Mouse (Mus musculus) midbrain, embryonic 13.5 days (tissue): ENCODE measurements around the gene Mfap3l. TPM values are rescaled to one million over a fixed set of nuclear protein-coding genes. Genes with fewer than 3 reads are reported as not detected.
"Not testable (repeated sequence)": the region's sequence is repeated elsewhere in the genome, so short reads cannot be mapped to it uniquely, and the experiment has no call there.

Experiments used
- ATAC-seq: fragments of 200-750 bp; cut with Nextera tagmentation; 2 replicates; pipeline ENCODE4 v1.8.0; 2017; ENCODE audit warnings: mild to moderate bottlenecking, moderate TSS enrichment, moderate library complexity
- H3K27ac ChIP-seq: fragments of 300-500 bp; sonication (generic); 2 replicates; pipeline ENCODE4 v1.5.1; 2015; ENCODE audit warnings: inconsistent platforms, mild to moderate bottlenecking, moderate library complexity
- H3K27me3 ChIP-seq: fragments of 300-500 bp; sonication (generic); 2 replicates; pipeline ENCODE4 v1.6.1; 2015; ENCODE audit warnings: mild to moderate bottlenecking, inconsistent platforms
- H3K36me3 ChIP-seq: fragments of 300-500 bp; sonication (generic); 2 replicates; pipeline ENCODE4 v1.6.1; 2015; ENCODE audit warnings: mild to moderate bottlenecking, inconsistent platforms
- H3K4me1 ChIP-seq: fragments of 300-500 bp; sonication (generic); replicated peaks from 2 replicates; pipeline ENCODE4 v1.6.1; 2015; ENCODE audit warnings: inconsistent platforms
- H3K4me2 ChIP-seq: fragments of 300-500 bp; sonication (generic); replicated peaks from 2 replicates; pipeline ENCODE4 v1.6.1; 2015; ENCODE audit warnings: moderate library complexity, mild to moderate bottlenecking, inconsistent platforms
- H3K4me3 ChIP-seq: fragments of 300-500 bp; sonication (generic); replicated peaks from 2 replicates; pipeline ENCODE4 v1.5.1; 2015; ENCODE audit warnings: mild to moderate bottlenecking, inconsistent platforms
- H3K9ac ChIP-seq: fragments of 300-500 bp; sonication (generic); replicated peaks from 2 replicates; pipeline ENCODE4 v1.6.1; 2015; ENCODE audit warnings: mild to moderate bottlenecking, inconsistent platforms
- H3K9me3 ChIP-seq: fragments of 300-500 bp; sonication (generic); 2 replicates; pipeline ENCODE4 v1.6.1; 2016; ENCODE audit warnings: mild to moderate bottlenecking, inconsistent platforms
- WGBS: fragments of 180-500 bp; shearing (Covaris S2); methylation state at CpG from one replicate; pipeline ENCODE4 v1.1.7; 2015; 5-methylcytosine and 5-hydroxymethylcytosine counted together
- polyA plus RNA-seq: library from polyadenylated mRNA; unstranded; fragments of >200 nt; fragmentation: Nextera tagmentation; extraction: Ambion mirVana; gene quantifications from 2 replicates; pipeline ENCODE4 v1.2.1, GENCODE M21; 2015

Mfap3l gene
- polyA plus RNA-seq = 0.86 and 1.1 TPM in 2 replicates

DNA sequence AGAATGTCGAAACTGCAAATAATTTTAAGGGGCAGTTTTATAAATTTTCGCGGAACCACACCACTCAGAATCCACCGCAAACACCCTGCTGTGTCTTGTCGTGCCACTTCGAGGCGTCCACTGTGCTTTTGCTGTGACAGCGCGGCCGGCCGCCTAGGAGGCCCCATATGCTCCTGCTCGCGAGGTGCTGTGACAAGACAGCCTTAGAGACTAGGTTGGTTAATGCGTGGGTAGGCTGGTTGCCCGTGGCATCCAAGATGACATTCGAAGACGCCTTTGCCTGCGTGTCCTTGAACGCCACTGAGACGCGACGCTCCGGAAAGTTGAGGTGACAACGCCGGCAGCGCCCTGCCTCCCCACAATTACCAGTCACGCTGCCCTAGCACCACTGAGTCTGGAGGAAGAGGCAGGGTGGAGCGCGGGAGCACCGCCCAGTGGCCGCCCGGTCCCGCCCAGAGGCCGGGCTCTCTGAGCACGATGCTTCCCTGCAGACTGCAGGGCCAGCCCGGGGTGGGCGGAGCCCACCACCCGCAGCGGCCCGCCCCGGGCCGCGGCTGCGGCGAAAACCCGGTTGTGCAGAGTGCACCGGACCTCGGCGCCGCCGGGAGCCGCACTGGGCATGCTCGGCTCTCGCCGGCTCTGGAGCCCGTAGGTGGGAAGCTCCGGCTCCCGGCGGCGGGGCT, at the start of gene Mfap3l:
Mfap3l (plus strand) TSS at position 578 of the 683 bp plus-strand sequence.
- peak within 1 kb of the TSS; percentile 70 for H3K4me3 ChIP-seq
- peaks cover 17% of the 10 kb centered on the region for H3K4me1 ChIP-seq
- H3K9me3 ChIP-seq = no peaks in the 10 kb centered on the region
- no peaks in the 10 kb centered on the region for H3K36me3 ChIP-seq
- peak; percentile 99 for ATAC-seq
- H3K9ac ChIP-seq = peak within 1 kb of the TSS; percentile 78
- WGBS = under 1% methylated on average over 59 of the region's 60 CpGs
- peak within 1 kb of the TSS; percentile 98 for H3K4me2 ChIP-seq
- H3K27me3 ChIP-seq = peaks cover 32% of the 10 kb centered on the region
- H3K27ac ChIP-seq = peak within 1 kb of the TSS; percentile 54

DNA sequence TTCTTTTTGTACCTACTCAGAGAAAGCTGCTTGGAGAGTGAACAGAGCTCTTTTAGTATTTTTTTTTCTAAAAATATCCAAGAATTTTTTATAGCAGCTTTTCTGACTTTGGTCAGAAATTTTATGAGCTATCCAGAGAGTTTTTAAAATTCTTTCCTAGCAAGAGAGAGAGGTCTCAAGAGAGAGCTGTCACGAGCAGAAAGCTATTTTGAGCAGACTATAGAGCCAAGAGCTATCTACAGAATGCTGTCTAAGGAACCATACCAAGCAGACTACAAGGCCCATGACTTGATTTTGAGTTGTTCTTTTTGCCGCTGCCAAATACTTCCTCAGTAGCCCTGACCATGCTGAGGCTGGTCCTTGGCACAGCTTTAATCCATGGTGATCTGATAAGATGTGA, 49.3 kb upstream of the Mfap3l start:
- H3K9ac ChIP-seq = no peak overlapping the region
- H3K4me3 ChIP-seq = no peak overlapping the region
- H3K27me3 ChIP-seq = no peaks in the 10 kb centered on the region
- H3K4me1 ChIP-seq = no peaks in the 10 kb centered on the region
- H3K27ac ChIP-seq = no peak overlapping the region
- 90% methylated on average over 2 of the region's 2 CpGs for WGBS
- H3K9me3 ChIP-seq = no peaks in the 10 kb centered on the region
- ATAC-seq = no peak
- H3K36me3 ChIP-seq = no peaks in the 10 kb centered on the region
- no peak overlapping the region for H3K4me2 ChIP-seq

DNA sequence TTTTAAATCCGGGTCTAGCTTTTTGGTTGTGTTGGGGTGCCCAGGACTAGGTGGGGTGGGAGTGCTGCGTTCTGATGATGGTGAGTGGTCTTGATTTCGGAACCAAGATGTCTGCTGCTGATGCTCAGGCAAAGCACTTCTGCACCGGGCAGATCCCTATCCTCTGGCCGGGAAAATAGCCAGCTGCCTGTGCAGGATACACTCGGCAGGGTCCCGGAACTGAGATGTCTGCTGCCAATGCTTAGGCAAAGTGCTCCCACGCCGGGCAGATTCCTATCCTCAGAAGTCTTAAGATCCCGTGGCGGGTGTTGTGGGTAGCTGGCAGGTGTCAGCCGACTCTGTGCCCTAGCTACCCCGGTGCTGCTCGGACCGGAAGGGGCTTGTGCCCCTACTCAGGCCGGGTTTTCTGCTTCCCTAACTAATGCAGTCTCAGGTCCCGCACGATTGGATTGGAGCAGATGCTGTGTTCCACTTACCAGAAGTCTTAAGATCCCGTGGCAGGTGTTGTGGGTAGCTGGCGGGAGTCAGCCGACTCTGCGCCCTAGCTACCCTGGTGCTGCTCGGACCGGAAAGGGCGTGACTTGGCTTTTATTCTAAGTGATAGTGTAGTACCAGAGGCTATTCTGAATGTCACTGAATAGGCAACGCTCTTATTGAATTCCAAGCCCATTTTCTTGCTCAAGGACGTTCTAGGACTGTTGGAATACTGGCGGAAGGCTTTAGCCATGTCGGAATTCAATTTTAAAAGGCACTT, 41.1 kb upstream of the Mfap3l start:
- not testable (repeated sequence) for H3K4me2 ChIP-seq, H3K4me1 ChIP-seq, H3K36me3 ChIP-seq, H3K9ac ChIP-seq, H3K4me3 ChIP-seq, H3K27me3 ChIP-seq, ATAC-seq, H3K27ac ChIP-seq, H3K9me3 ChIP-seq
- 92% methylated on average over 29 of the region's 29 CpGs for WGBS

DNA sequence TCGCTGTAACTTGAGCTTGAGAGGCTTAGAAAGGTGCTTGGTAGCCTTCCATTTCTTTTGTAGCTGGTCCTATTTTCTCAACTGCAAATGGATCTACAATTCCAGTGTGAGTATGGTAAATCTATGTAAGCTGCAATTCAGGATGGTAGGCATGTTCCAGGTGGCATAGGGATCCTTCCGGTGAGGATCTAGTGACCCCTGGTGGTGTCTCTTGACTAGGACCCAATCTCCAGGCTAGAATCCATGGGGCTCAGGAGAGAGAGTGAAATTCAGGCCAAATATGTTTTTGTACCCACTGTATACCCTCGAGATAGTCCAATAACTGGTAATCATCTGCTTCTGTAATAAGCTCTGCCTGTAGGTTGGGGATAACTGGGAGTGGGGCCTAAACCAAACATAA, 37.9 kb upstream of the Mfap3l start:
- Histone ChIP-seq H3K4me1 (no peaks in the 10 kb centered on the region), H3K9ac (no peak overlapping the region), H3K27ac (no peak overlapping the region), H3K4me3 (no peak overlapping the region), H3K36me3 (no peaks in the 10 kb centered on the region), H3K27me3 (no peaks in the 10 kb centered on the region), H3K4me2 (no peak overlapping the region), H3K9me3 (no peaks in the 10 kb centered on the region)
- no peak for ATAC-seq
- WGBS = 69% methylated on average over 3 of the region's 3 CpGs

DNA sequence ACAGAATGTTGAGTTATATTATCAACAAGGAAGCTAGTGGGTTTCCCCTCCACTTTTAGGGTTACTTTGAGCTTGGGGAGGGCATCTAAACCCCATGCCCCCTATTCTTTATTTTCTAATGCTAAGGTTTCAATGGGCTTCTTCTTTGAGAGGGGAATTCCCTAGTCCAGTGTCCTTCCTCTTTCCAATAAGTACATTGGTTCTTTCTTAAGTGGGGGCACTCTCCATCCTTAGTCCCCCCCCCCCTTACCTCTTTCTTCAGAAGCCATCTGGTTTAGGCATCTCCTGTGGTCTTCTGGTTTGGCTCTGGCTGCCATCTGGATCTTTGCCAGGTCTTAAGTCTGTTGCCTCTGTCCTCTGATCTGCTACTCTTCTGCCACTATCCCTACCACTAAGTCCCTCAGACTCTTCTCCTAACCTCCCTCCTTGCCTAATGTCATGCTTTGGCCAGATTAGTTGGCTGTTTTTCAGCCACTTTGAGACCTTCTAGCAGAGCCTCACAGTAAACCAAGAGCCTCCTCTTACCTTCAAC, 21.0 kb upstream of the Mfap3l start:
- Histone ChIP-seq H3K9ac (no peak overlapping the region), H3K36me3 (no peaks in the 10 kb centered on the region), H3K27ac (no peak overlapping the region), H3K4me1 (no peaks in the 10 kb centered on the region), H3K4me3 (no peak overlapping the region), H3K4me2 (no peak overlapping the region), H3K9me3 (no peaks in the 10 kb centered on the region), H3K27me3 (no peaks in the 10 kb centered on the region)
- ATAC-seq = no peak

DNA sequence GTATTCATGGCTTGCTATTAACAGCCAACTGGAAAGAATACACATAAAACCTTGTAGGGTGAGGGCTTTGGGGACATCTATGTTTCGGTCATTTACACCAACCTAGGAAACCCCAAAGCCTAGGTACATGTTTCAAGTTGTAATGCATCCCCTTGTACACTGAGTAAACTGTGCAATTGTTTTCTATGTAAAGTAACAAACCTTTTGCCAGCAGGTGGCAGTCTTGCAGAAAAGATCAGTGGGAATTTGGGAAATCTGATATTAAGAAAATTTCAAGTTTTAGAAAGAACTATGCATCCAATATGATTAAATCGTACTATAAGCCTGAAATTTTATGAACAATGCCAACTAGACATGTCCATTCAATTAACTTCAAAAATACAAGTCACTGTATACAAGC, 15.7 kb upstream of the Mfap3l start:
- 48% methylated on average over 2 of the region's 2 CpGs for WGBS
- no peaks in the 10 kb centered on the region for H3K4me1 ChIP-seq
- H3K27me3 ChIP-seq = no peaks in the 10 kb centered on the region
- H3K4me2 ChIP-seq = no peak overlapping the region
- H3K9ac ChIP-seq = no peak overlapping the region
- ATAC-seq = 0 out of 2 replicates have a peak, but pooled peaks have one; percentile 48
- H3K36me3 ChIP-seq = no peaks in the 10 kb centered on the region
- no peaks in the 10 kb centered on the region for H3K9me3 ChIP-seq
- no peak overlapping the region for H3K4me3 ChIP-seq
- H3K27ac ChIP-seq = no peak overlapping the region

DNA sequence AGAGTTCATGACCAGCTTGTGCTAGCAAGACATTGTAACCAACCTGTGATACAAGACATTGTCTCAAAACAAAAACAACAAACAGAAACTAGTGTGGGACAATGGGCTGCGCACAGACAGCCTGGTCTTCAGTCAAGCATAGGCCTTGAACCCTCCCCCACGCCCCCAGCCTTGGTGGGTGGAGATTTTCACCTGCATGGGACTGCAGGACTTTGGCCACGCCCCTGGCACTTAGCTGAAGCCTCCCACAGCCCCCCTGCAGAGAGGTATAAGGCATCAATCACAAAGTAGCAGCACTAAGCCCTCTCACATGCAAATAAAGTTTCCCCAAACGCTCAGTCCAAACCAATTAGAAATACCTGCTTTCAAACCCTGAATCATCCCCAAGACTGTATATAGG, 11.1 kb upstream of the Mfap3l start:
- ATAC-seq = no peak
- Histone ChIP-seq H3K4me2 (no peak overlapping the region), H3K27ac (no peak overlapping the region), H3K27me3 (no peaks in the 10 kb centered on the region), H3K36me3 (no peaks in the 10 kb centered on the region), H3K4me3 (no peak overlapping the region), H3K9me3 (no peaks in the 10 kb centered on the region), H3K9ac (no peak overlapping the region), H3K4me1 (no peaks in the 10 kb centered on the region)
- 74% methylated on average over 4 of the region's 4 CpGs for WGBS

DNA sequence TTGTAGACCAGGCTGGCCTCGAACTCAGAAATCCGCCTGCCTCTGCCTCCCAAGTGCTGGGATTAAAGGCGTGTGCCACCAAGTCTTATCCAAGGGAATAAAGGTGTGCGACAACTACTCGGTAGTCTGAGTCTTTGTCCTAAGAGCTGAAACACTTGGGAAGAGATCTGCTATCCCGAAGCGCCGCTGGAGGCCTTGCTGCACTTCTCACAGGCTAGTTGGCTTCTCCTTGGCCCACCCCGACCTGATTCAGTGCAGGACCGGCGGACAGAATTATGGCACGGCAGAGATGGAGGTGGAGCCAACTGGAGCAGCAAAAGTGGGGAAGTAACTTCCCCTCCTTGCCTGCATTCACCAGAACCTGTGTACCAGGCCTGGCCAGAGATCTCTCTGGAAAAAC, 10.6 kb upstream of the Mfap3l start:
- Histone ChIP-seq H3K4me3 (no peak overlapping the region), H3K4me2 (no peak overlapping the region), H3K9ac (no peak overlapping the region), H3K27me3 (no peaks in the 10 kb centered on the region), H3K27ac (no peak overlapping the region), H3K36me3 (no peaks in the 10 kb centered on the region), H3K4me1 (no peaks in the 10 kb centered on the region), H3K9me3 (no peaks in the 10 kb centered on the region)
- ATAC-seq = no peak
- 92% methylated on average over 12 of the region's 12 CpGs for WGBS

DNA sequence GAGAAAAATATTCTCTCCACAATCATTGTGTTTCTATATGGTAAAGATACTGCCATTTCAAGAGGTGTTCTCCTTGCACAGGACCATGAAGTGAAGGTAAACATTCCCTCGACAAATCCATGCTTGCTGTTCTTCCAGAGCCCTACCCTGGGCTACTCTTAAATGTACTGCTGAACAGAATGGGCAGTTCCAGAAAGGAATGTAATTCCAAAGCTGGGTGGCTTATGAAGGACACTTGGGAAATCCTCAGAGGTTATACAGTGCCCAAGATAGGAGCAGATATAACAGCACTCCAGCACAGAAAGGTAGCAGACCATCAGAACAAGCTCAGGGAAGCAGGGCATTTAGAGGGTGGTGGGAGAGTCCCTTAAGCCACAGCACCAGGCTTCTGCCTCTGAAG, 9.2 kb upstream of the Mfap3l start:
- Histone ChIP-seq H3K9me3 (no peaks in the 10 kb centered on the region), H3K27ac (no peak overlapping the region), H3K36me3 (no peaks in the 10 kb centered on the region), H3K4me1 (no peaks in the 10 kb centered on the region), H3K27me3 (no peaks in the 10 kb centered on the region), H3K9ac (no peak overlapping the region), H3K4me2 (no peak overlapping the region), H3K4me3 (no peak overlapping the region)
- no peak for ATAC-seq
- WGBS = 89% methylated on average over 1 of the region's 1 CpGs

DNA sequence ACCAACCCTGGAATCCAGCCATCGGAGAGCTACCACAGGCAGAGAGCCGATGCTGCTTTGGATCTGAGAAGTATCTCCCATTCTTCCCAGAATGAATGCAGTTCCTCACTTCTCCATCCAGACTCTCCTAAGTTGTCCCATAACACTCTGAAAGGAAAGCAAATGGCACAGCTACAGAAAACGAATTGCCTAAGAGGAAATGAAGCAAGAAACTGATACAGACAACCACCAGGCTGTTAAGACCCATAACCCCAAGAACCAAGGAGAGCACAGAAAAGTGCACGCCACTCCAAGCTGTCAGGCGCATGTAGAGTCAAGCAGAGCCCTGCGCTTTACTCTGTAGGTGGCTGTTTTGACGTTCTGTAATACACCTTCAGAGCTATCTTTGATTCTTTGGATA, 7.9 kb upstream of the Mfap3l start:
- Histone ChIP-seq H3K4me3 (no peak overlapping the region), H3K27me3 (peaks cover 7% of the 10 kb centered on the region), H3K9me3 (no peaks in the 10 kb centered on the region), H3K27ac (no peak overlapping the region), H3K4me2 (no peak overlapping the region), H3K36me3 (no peaks in the 10 kb centered on the region), H3K9ac (no peak overlapping the region), H3K4me1 (no peaks in the 10 kb centered on the region)
- 88% methylated on average over 7 of the region's 7 CpGs for WGBS
- no peak for ATAC-seq

DNA sequence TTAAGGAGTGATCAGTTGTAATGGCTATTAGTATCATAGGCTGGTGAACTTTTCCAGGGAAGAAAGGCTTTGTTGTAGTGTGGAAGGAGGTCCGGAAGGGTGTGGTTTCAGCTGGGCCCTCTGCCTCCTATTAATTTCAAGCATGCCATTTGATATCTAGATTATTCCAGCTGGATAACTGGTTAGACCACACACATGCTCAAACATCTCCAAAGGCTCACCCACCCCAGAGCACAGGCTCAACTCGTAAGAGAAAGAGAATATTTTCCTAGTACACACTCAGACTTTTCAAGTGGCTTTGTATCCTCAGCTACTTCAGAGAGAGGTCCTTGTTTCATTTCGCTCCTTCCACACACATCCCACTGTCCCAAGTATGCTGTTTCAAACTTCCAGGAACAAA, 4.7 kb upstream of the Mfap3l start:
- WGBS = 80% methylated on average over 3 of the region's 3 CpGs
- Histone ChIP-seq H3K9ac (no peak overlapping the region), H3K27ac (no peak overlapping the region), H3K4me3 (no peak overlapping the region), H3K9me3 (no peaks in the 10 kb centered on the region), H3K27me3 (peaks cover 19% of the 10 kb centered on the region), H3K4me1 (peaks cover 6% of the 10 kb centered on the region), H3K36me3 (no peaks in the 10 kb centered on the region), H3K4me2 (no peak overlapping the region)
- no peak for ATAC-seq

DNA sequence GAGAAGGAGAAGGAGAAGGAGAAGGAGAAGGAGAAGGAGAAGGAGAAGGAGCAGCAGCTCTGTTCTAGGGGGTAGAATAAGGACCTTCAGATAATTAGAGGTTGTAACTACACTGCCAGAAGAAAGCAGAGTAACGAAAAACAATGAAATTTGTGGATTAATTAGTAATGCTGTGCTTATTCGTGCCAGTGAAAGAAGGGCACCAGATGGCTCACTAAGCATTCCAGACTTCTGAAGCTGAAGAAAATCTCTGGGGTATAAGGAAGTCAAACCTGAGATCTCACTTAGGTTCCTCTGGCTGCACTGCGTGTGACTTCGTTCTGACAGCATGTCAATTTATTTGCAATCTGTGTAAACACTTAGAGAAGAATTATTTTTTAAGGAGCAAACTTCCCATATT, 3.6 kb upstream of the Mfap3l start:
- H3K4me3 ChIP-seq = no peak overlapping the region
- H3K4me1 ChIP-seq = peaks cover 17% of the 10 kb centered on the region
- H3K36me3 ChIP-seq = no peaks in the 10 kb centered on the region
- 67% methylated on average over 4 of the region's 4 CpGs for WGBS
- no peaks in the 10 kb centered on the region for H3K9me3 ChIP-seq
- no peak overlapping the region for H3K4me2 ChIP-seq
- no peak for ATAC-seq
- H3K27ac ChIP-seq = no peak overlapping the region
- H3K9ac ChIP-seq = no peak overlapping the region
- peaks cover 21% of the 10 kb centered on the region for H3K27me3 ChIP-seq
